Mouse (Mus musculus) liver, postnatal 0 days (tissue): Measurements from ENCODE around the gene Ppm1h. TPM values are rescaled to one million over a fixed set of nuclear protein-coding genes. Genes with fewer than 3 reads are reported as not detected.
"Not testable (repeated sequence)": the region's sequence is repeated elsewhere in the genome, so short reads cannot be mapped to it uniquely, and the experiment has no call there.

Source experiments
- ATAC-seq: fragments of 200-750 bp; cut with Nextera tagmentation; 2 replicates; pipeline ENCODE4 v1.8.0; 2017; ENCODE audit warnings: mild to moderate bottlenecking, moderate library complexity
- DNase-seq: peaks from one replicate; pipeline ENCODE4 v3.0.0-alpha.2; 2016
- H3K27ac ChIP-seq: fragments of 300-500 bp; sonication (generic); 2 replicates; pipeline ENCODE4 v1.5.1; 2014; ENCODE audit warnings: antibody characterized with exemption, moderate library complexity, mild to moderate bottlenecking, low read depth
- H3K27me3 ChIP-seq: fragments of 300-500 bp; sonication (generic); 2 replicates; pipeline ENCODE4 v1.6.1; 2014; ENCODE audit warnings: low read length, control low read depth, mixed read lengths; ENCODE audit not compliant: insufficient read depth
- H3K36me3 ChIP-seq: fragments of 300-500 bp; sonication (generic); replicated peaks from 2 replicates; pipeline ENCODE4 v1.6.1; 2014; ENCODE audit warnings: mild to moderate bottlenecking, control low read depth, low read length, moderate library complexity, mixed read lengths; ENCODE audit not compliant: insufficient read depth
- H3K4me1 ChIP-seq: fragments of 300-500 bp; sonication (generic); 2 replicates; pipeline ENCODE4 v1.6.1; 2014; ENCODE audit warnings: antibody characterized with exemption, mild to moderate bottlenecking, control low read depth; ENCODE audit not compliant: insufficient read depth
- H3K4me2 ChIP-seq: fragments of 300-500 bp; sonication (generic); 2 replicates; pipeline ENCODE4 v1.6.1; 2014; ENCODE audit warnings: low read depth, mild to moderate bottlenecking, low read length, moderate library complexity, mixed read lengths
- H3K4me3 ChIP-seq: fragments of 300-500 bp; sonication (generic); 2 replicates; pipeline ENCODE4 v1.5.1; 2014; ENCODE audit warnings: low read depth, low read length
- H3K9ac ChIP-seq: fragments of 300-500 bp; sonication (generic); replicated peaks from 2 replicates; pipeline ENCODE4 v1.6.1; 2014; ENCODE audit warnings: mild to moderate bottlenecking, moderate library complexity
- H3K9me3 ChIP-seq: fragments of 300-500 bp; sonication (generic); 2 replicates; pipeline ENCODE4 v1.6.1; 2016; ENCODE audit warnings: mild to moderate bottlenecking, control low read depth, low read length, mixed read lengths
- CTCF ChIP-seq: sonication (generic); IDR thresholded peaks from 2 replicates; pipeline ENCODE4 v1.5.1; 2016; ENCODE audit warnings: antibody characterized with exemption, low read depth
- EP300 ChIP-seq: IDR thresholded peaks from 2 replicates; pipeline ENCODE4 v1.6.1; 2016; ENCODE audit warnings: antibody characterized with exemption, low read depth, mild to moderate bottlenecking
- WGBS: fragments of 180-500 bp; shearing (Covaris S2); extraction: QIAGEN DNeasy Blood & Tissue Kit; methylation state at CpG from one replicate; pipeline ENCODE4 v1.1.7; 2014; ENCODE audit not compliant: insufficient replicate concordance; 5-methylcytosine and 5-hydroxymethylcytosine counted together
- polyA plus RNA-seq: library from polyadenylated mRNA; unstranded; fragments of >200 nt; fragmentation: Nextera tagmentation; extraction: Ambion mirVana; gene quantifications from 2 replicates; pipeline ENCODE4 v1.2.1, GENCODE M21; 2015

Ppm1h gene
- polyA plus RNA-seq, 1 experiment from 2014 or later: 3.9 TPM

DNA sequence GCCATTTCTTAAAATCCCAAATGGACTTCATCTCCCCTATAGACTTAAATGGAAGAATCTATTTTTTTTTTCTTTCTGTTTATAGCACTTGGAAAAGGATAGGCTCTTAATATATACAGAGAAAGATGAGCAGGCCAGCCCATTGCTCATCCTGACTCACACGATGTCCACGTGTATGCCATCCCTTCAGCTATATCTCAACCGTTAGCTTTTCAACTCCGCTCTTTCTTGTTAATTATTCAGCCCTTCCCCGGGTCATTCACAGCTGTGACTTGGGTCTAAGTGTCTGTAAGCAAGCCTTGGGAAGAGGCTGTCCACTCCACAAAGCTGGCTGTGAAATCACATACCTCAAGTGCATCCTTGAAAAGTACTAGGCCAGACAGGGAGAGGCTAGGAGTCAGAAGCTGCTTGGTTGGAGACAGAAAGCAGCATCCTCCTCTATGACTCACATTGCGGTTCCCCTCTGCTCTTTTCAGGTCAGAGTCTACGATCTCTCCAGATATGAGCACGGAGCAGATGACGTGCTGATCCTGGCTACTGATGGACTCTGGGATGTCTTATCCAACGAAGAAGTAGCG, 241.7 kb downstream of the Ppm1h start:
- Histone ChIP-seq H3K9ac (no peak overlapping the region), H3K27me3 (no peaks in the 10 kb centered on the region), H3K36me3 (no peaks in the 10 kb centered on the region; the same call in 1 of the 2 replicates), H3K4me3 (no peak overlapping the region), H3K4me1 (no peaks in the 10 kb centered on the region), H3K27ac (no peak overlapping the region), H3K9me3 (no peaks in the 10 kb centered on the region), H3K4me2 (no peak overlapping the region)
- DNase-seq (no peak), ATAC-seq (no peak)
- TF ChIP-seq CTCF (no peak), EP300 (no peak)
- 92% methylated on average over 11 of the region's 11 CpGs for WGBS

DNA sequence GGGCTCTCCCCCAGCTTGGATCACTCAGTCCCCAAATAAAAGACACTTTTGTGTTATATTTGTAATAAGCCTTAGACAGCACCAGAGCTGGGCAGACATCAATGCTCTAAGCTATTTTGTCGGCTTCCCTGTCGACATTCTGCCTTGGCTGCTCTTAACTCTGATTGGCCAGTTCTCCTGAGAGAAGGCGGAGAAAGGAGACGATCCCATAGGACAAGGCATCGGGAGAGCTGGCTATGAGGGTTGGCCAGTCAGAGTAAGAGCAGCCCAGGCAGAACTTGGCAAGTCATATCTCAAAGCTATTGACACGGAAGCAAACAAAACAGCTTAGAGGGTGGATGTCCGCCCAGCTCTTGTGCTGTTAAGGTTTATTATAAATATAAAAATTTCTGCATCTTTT, 243.7 kb downstream of the Ppm1h start:
- no peak overlapping the region for H3K9ac ChIP-seq
- DNase-seq (no peak), ATAC-seq (no peak)
- H3K36me3 ChIP-seq: no peaks in the 10 kb centered on the region; the same call in 1 of the 2 replicates
- WGBS: 57% methylated on average over 7 of the region's 7 CpGs
- no peak overlapping the region for H3K4me3 ChIP-seq
- H3K9me3 ChIP-seq: no peaks in the 10 kb centered on the region
- no peaks in the 10 kb centered on the region for H3K4me1 ChIP-seq
- no peaks in the 10 kb centered on the region for H3K27me3 ChIP-seq
- H3K4me2 ChIP-seq: no peak overlapping the region
- H3K27ac ChIP-seq: no peak overlapping the region
- TF ChIP-seq CTCF (no peak), EP300 (no peak)

DNA sequence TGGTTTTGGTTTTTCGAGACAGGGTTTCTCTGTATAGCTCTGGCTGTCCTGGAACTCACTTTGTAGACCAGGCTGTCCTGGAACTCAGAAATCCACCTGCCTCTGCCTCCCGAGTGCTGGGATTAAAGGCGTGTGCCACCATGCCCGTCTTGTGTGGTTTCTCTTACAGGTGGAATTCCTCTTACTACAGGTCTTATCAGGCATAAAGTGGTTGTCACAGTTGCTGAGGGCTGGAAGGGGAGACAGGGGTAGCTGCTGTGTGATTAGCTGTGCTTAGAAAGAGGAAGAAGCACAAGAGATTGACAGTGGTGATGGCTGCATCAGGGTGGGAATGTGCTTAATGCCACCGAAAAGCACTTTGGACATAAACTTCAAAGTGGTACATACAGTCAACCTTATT, 246.0 kb downstream of the Ppm1h start:
- not testable (repeated sequence) for ATAC-seq, H3K4me2 ChIP-seq, H3K27ac ChIP-seq, H3K4me1 ChIP-seq, H3K9ac ChIP-seq, H3K9me3 ChIP-seq, H3K36me3 ChIP-seq, DNase-seq, H3K27me3 ChIP-seq, H3K4me3 ChIP-seq
- 42% methylated on average over 5 of the region's 5 CpGs for WGBS

DNA sequence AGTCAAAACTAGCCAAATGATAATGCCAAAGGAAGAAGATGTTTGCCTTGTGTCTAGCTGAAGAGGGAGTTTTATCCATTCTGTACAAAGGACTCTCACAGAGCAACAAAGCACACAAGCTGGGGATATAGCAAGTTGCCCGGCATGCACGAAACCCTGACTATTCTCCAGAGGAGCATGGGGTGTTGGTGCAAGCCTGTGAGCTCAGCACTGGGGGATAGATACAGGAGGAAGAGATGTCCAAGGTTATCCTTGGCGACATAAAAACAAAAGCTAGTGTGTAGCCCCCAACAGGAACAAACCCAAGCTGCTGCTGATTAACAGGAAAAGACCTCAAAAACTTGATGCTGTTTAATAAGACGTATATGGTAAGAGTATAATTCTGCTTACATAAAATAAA, 247.7 kb downstream of the Ppm1h start:
- no peaks in the 10 kb centered on the region; the same call in 1 of the 2 replicates for H3K36me3 ChIP-seq
- H3K27ac ChIP-seq: no peak overlapping the region
- no peaks in the 10 kb centered on the region for H3K9me3 ChIP-seq
- H3K4me1 ChIP-seq: peaks cover 6% of the 10 kb centered on the region
- no peak overlapping the region for H3K9ac ChIP-seq
- no peak for DNase-seq
- no peak for TF ChIP-seq CTCF
- no peak for TF ChIP-seq EP300
- H3K4me3 ChIP-seq: no peak overlapping the region
- H3K27me3 ChIP-seq: no peaks in the 10 kb centered on the region
- 80% methylated on average over 4 of the region's 4 CpGs for WGBS
- no peak overlapping the region for H3K4me2 ChIP-seq
- ATAC-seq: no peak

DNA sequence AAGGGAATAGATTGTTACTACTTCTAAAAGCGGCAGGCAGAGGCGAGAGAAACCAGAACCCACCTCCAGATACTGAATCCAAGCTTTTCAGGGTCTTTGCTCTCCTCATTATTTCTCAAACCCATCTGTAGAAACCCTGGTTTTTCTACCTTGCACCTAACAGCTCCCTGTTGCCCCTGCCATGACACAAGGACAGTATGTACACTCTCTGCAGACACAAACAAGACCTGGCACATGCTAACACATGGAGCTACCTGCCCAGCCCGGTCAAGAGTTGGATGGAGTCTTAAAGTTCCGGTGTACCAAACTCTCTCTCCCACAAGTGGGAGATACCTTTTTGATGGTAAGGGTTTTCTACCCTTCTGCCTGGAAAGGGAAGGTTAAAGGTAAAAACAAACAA, 252.0 kb downstream of the Ppm1h start:
- TF ChIP-seq CTCF (no peak), EP300 (no peak)
- H3K9ac ChIP-seq: no peak overlapping the region
- 73% methylated on average over 4 of the region's 4 CpGs for WGBS
- H3K27me3 ChIP-seq: no peaks in the 10 kb centered on the region
- H3K4me1 ChIP-seq: peaks cover 6% of the 10 kb centered on the region
- ATAC-seq (peak; percentile 56), DNase-seq (no peak)
- no peak overlapping the region for H3K4me2 ChIP-seq
- no peaks in the 10 kb centered on the region for H3K9me3 ChIP-seq
- H3K36me3 ChIP-seq: no peaks in the 10 kb centered on the region
- H3K4me3 ChIP-seq: no peak overlapping the region
- H3K27ac ChIP-seq: no peak overlapping the region

DNA sequence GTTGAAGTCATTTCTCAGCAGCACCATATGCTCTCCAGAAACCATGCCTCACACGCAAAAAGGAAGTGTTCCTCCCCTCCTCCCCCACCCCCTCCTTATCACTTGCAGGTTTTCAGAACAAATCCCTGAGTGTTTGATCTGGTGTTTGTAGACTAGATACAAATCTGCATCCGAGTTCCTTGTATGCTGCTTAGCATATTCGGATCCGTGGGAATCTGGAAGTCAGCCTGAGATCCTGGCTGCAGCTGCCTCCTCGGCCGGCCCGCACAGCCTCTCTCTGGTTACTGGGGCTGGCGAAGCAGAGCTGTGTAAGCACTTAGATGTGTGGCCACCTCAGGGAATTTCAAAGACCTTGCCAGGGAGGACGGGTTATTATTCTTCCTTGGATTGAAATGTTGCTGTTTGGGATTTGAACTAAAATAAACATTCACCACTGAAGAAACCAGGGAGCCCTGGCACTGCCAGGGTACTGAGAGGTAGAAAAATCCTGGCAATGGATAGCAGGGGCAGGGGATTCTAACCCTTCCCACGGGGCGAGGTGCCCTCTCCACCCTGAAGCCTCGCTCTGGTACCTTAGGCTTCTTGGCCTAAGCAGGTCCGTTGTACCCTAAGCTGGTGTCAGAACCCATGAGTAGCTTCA, 252.8 kb downstream of the Ppm1h start:
- no peak overlapping the region for H3K9ac ChIP-seq
- H3K4me3 ChIP-seq: no peak overlapping the region
- no peak for DNase-seq
- no peaks in the 10 kb centered on the region for H3K27me3 ChIP-seq
- TF ChIP-seq EP300 (no peak), CTCF (no peak)
- H3K27ac ChIP-seq: no peak overlapping the region
- no peaks in the 10 kb centered on the region for H3K9me3 ChIP-seq
- no peak for ATAC-seq
- H3K4me1 ChIP-seq: peaks cover 6% of the 10 kb centered on the region
- 35% methylated on average over 13 of the region's 13 CpGs for WGBS
- H3K4me2 ChIP-seq: no peak overlapping the region
- H3K36me3 ChIP-seq: no peaks in the 10 kb centered on the region
